Mouse (Mus musculus) monocyte, adult 5-6 weeks (primary cell): ENCODE results near the gene Keg1. TPM values are rescaled to one million over a fixed set of nuclear protein-coding genes. Genes with fewer than 3 reads are reported as not detected.
"Not testable (repeated sequence)": the region's sequence is repeated elsewhere in the genome, so short reads cannot be mapped to it uniquely, and the experiment has no call there.

Experiments
- ATAC-seq: fragments of 153-309, 156-312 bp; replicated peaks from 2 replicates; pipeline ENCODE4 v1.8.0; 2017; ENCODE audit warnings: mild to moderate bottlenecking; ENCODE audit not compliant: low TSS enrichment, insufficient number of reproducible peaks, severe bottlenecking, poor library complexity, low FRiP score
- total RNA-seq: library from RNA; stranded (forward); fragments of 200-1000, 200-491, 200-594 nt; gene quantifications from 3 replicates; pipeline ENCODE4 v1.2.3, GENCODE M21; 2017

The Keg1 gene
- total RNA-seq = not detected in 3 replicates

DNA sequence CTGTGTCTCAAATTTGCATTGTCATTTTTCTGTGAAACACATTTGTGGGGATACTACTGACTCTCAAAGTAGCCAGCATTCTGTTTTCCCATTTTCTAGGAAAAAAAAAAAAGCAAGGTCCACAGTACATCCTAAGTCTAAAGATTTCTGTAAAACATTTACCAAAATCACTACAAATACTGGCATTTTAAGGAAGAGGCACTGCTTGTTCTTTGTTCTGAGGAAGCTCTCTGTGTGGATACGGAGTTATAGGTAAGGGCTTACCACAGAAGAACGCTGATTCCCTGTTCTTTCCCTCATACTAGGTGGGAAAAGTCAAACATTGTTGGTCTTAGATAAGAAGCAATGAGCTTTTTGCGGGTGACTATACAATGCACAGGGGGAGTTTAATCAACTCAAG lies at the start of gene Keg1:
Gene Keg1, plus strand, starts transcription at position 197 of the 400 bp plus-strand sequence.
- ATAC-seq = no peak

DNA sequence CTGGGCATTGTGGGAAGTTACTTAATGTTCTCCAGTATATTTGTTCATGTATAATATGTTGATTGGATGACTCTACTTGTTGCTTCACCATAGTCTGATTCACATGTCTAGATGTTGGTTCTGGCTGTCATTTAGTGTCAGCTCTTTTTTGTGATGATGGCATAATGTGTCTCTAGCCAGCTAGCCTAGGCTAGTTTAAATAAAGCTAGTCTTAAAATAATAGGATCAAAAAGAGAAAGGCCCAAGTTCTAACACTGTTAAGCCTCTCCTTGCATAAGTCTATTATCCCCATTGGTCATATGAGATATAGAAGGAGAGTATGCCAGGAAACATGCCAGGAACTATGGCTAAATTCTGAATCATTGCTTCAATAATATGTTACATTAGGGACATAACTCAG lies 46.1 kb upstream of the Keg1 start:
- no peak for ATAC-seq

DNA sequence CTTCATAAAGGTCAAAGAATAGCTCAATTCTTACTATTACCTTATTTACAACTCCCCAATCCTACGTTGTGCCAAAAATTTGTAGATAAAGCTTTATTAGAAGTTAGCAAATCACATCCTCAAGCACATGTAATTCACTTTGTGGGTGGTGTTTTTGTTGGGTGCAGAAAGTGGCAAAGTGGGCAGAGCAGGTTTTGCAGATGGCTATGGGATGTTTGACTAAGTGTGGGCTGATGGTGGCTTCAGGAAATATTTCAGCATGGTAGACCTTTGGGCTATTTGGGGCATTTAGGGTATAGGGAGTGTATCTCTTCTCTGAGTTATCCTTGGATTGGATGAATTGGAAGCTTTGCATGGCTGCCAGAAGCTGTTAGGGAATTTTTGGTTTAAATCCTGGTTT lies 29.4 kb upstream of the Keg1 start:
- ATAC-seq = no peak

DNA sequence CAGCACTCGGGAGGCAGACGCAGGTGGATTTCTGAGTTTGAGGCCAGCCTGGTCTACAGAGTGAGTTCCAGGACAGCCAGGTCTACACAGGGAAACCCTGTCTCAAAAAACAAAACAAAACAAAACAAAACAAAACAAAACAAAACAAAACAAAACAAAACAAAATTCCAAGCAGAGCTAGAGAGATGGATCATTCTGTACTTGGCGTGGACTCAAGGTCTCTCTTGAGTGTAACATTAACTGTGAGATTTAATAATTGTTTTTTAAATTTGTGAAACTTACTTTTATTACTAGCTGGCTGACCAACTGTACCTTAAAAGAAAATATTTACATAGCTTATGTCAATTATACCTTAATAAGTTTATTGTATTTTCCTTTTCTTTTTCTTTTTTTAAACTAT lies 27.0 kb upstream of the Keg1 start:
- not testable (repeated sequence) for ATAC-seq

DNA sequence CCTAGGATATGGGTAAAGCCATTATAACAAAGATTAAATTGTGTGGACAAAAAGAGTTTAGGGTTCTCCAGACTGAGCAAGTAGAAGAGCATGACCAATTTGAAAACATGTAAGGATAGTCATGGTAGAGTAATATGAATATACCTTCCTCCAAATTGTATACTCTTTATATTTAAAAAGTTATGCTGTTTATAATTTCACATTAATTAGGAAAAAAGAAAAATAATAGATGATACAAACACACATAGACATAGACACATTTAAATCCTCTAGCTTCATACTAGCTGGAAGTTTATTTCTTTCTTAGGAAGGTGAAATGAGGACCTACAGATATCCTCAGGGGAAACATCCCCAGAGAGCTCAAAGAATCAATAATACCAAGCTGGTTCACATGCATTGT lies 25.4 kb upstream of the Keg1 start, which contains the start of gene Olfr1442:
Gene Olfr1442, plus strand, starts transcription at position 301 of the 400 bp plus-strand sequence.
- ATAC-seq = no peak

DNA sequence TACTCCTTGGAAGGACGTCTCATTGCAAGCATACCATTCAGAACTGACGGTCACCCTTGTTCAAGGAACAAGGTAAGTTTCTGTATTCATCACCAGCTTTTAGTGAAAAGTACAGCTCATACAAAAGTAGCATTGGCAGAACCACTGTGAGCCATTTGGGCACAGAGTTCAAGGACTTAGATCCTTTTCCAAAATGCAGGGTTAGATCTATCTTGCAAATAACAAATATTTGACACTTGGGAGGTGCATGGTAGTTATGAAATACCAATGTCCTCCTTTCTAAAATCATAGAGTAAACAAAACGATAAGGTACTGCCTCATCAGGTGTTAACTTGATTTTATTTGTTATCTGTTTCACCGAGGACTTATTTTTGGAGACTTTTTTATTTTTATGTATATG lies 24.5 kb upstream of the Keg1 start:
- ATAC-seq = no peak

DNA sequence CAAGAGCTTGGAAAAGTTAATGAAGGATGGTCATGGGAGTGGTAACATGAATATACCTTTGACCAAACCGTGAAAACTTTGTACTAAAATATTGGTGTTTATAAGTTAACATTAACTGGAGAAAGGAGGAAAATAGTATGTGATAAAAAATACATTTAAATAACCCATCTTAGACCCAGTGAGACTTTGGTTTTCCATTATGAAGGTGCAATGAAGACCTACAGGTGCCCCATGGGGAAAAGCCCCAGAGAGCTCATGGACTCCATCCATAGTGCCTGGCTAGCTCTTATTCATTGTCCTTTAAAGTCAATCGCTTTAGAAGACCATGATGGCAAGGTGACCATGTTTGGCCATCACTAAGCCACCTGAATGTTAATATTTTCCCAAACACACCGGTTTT lies 17.8 kb upstream of the Keg1 start, which contains the start of gene Olfr1443:
Gene Olfr1443, plus strand, starts transcription at position 301 of the 400 bp plus-strand sequence.
- no peak for ATAC-seq

DNA sequence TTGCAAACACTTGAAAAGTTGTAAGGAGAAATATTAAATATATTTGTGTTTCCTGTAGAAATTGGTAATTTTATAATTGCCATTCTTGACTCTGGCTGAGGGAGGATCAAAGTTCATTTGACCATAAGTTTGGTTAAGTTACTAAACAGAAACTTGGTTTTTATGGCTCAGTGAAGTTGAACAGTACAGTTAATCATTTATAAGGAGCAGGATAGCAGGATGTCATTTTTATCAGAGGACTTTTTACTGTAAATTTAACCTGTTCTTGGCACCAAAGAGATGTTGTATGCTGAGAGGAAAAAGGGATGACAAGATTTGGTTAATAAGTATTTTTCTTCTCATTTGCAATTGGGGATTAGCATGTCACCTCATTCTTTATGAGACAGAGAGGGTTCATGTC lies 10.9 kb upstream of the Keg1 start:
- no peak for ATAC-seq

DNA sequence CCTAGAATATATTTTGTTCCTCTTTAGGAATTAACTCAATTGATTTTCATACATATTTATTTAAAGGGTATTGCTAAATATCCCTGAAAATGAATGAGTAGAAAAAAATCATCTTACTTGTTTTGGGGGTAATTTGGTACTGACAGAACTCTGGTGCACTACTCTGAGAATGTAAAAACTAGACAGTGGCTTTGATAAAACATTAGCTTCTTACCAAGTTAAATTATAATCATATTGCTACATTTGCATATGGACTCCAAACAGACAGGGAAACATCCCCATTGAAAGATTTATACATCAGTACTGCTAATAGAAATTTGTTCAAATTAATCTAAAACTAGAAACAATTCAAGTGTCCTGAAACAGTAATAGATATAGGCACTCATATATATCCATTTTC lies 10.4 kb upstream of the Keg1 start:
- ATAC-seq = no peak

DNA sequence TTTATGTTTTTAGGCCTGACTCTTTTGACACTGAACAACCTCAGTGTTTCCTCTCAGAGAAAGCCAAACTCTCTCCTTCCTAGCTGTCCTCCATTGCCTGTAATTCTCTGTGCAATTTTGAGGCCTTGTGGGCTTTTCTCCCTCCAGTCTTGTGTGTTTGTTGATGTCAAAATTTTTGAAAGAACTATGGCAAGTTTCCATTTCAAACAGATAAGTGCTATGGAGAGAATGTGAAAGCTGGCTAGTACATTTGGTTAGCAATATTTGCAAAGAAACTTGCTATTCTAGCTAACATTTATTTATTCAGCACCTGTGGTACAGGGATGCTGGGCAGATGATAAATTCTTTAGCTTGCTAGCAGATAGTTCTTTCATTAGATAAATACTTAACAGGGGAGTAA lies 635 bp downstream of the Keg1 start:
- ATAC-seq = no peak

DNA sequence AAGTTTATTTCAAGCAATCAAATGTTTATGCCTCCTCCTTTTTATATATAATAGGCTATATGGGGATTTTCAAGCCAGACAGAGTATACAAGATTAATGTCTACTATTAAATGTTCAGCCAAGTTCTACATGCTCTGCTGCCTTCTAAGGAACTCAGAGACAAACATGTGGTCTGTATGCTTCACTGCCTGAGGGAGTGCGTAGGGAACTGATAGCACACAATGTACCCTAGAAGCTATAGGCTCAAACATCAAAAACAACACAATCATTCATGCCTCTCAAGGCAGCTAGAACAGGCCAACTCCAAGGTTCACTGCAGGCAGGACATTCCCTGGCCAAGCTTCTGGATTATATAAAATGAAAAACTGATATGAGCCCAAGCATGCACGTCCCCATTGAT lies 12.9 kb downstream of the Keg1 start:
- no peak for ATAC-seq

DNA sequence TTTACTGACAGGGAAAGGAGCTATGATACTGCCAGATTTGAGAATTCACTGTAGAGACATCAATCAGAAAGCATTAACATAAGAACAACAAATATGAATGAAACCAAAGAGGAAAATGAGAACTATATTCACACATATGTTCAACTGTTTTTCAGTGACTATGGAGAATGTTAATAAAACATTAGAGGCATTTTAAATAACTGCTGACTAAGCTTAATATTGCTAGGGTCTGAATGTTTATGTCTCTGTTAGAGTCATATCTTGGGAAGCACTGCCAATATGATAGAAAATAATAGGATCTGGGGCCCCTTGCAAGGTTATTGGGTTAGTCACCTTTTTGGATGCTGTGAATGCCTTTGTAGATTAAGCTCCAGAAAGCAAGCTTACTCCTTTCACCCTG lies 13.4 kb downstream of the Keg1 start:
- no peak for ATAC-seq

DNA sequence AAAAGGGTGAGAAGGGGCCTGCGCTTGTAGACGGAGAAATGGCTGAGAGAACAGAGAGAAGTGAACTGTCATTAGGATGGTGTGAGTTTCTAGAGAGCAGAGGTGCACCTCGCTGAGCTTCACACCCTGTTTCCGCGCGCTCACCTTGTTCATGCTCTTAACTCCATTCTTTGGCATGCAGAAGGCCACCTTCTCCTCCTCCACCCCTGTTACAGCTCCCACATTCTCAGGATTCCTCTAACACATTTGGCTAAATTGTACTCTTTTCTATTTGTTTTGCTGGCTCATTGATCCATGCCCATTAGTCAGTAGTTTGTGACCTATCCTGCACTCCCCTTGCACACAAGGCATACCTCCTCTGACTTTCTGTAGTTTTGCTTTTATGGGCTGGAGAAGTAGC lies 23.6 kb downstream of the Keg1 start:
- no peak for ATAC-seq

DNA sequence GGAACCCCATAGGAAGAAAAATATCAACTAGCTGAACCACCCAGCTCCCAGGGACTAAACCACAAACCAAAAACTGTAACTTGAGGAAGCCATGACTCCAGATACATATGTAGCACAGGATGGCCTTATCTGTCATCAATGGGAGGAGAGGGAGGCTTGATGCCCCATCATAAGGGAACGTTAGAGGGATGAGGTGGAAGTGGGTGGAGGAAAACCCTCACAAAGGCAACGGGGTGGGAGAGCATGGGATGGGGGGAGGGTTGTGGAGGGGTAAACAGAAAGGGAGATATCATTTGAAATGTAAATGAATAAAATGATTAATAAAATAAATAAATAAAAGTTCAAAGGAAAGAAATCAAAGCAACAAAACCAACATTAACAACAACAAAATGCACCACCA lies 24.9 kb downstream of the Keg1 start:
- ATAC-seq = no peak

DNA sequence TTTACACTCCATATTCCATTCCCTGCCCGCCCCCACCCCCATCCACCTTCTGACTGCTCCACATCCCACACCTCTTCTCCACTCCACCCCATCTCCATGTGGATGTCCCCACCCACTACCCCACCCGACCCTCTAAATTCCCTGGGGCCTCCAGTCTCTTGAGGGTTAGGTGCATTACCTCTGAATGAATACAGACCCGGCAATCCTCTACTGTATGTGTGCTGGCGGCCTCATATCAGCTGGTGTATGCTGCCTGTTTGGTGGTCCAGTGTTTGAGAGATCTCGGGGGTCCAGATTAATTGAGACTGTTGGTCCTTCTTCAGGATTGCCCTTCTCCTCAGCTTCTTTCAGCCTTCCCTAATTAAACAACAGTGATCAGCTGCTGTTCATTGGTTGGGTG lies 25.3 kb downstream of the Keg1 start:
- ATAC-seq = not testable (repeated sequence)

DNA sequence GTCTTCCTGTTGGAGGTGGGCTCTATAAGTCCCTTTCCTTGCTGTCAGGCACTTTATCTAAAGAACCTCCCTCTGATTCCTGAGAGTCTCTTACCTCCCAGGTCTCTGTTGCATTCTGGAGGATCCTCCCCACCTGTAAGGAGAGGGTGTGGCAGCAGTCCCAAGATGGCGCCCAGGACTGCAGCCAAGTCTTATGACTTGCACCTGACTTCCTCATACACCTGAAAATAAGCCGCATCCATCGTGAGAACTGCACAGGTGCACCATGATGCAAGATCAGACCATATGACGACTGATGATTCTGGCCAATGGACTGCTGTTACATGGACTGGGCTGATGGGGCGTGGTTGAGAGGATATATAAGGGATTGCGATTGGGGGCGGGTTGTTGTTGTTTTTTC lies 26.0 kb downstream of the Keg1 start:
- not testable (repeated sequence) for ATAC-seq

DNA sequence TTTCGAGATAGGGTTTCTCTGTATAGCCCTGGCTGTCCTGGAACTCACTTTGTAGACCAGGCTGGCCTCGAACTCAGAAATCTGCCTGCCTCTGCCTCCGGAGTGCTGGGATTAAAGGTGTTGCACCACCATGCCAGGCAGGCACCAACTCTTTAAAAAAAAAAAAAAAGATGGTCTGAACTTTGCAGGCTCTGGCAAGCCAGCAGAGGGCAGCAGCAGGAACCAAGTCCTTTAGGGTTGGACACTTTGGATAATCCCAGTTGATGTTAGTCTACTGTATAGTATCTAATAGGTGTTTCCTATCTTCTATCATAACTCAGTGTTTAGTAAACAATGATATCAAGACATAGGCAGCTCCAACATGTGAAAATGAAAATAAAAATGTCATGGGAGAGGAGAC lies 26.7 kb downstream of the Keg1 start:
- ATAC-seq = no peak

DNA sequence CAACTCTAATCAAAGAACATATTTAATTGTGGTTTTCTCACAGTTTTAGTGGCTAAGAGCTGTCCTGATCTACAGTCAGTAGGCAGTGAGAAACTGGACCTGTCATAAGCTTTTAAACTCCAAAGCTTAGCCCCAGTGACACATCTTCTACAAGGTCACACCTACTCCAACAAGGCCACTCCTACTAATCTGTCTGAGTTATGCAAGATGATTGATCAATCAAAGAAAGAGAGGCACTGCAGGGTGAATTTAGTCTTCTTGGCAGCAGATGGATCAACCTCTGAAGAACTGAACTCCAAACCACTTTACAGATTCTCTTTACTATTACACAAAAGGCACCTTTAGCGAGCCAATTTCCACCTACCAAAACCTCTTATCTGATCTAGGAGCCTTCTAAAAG lies 30.3 kb downstream of the Keg1 start:
- no peak for ATAC-seq

DNA sequence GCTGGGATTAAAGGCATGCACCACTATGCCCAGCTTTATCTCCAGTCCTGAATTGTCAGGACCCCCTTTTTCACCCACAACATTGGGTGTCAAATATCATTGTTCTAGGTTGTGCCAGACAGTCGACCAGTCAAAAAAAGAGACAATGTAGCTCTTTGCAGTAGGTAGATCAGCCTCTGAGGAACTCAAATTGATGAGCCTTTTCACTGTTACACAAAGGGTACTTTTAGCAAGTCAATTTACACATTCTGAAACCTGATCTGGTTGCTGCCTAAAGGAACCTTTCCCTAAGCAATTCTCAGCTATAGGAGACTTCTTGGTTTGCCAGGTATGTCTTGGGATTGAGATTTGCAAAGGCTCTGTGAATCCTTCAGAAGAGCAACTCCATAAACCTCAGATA lies 35.5 kb downstream of the Keg1 start:
- ATAC-seq = no peak

DNA sequence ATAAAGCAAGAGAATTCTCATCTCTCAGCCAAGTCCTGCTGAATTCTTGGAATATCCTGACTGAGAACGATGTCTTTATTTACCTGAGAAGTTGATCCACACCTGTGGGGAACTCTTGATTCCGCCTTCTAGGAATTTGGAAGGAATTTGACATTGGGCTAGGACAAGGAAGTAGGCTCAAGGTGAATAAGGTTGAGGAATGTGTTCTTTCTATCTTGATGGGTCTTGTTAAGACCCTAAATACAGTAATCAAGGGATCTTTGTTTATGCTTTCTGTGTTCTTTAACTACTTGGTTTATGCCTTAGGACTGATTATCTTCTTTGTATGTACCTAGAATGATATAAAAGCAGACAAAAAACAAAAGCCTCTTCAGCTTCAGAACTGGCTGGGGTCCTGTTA lies 36.4 kb downstream of the Keg1 start:
- no peak for ATAC-seq

DNA sequence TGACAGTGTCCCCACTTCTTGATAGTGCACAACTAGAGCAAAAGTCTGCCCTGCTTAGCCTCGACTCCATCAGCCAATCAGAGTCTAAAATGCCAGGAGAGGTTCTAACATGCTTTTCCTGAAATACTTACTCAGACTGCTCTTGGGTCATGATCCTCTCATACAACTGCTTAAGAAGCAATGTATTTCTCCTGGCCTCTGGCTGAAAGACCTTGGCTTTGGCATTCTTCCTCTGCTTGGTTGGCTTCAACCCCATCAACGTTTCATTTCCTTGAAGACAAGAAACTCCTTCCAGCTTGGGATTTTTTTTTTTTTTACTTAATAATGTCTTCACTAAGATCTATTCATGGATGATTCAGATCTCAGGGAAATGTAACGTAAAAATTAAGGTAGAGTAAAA lies 60.7 kb downstream of the Keg1 start:
- ATAC-seq = no peak
